Comparison of ENCODE assay signal across 11 mouse cellular contexts in the genomic region with DNA sequence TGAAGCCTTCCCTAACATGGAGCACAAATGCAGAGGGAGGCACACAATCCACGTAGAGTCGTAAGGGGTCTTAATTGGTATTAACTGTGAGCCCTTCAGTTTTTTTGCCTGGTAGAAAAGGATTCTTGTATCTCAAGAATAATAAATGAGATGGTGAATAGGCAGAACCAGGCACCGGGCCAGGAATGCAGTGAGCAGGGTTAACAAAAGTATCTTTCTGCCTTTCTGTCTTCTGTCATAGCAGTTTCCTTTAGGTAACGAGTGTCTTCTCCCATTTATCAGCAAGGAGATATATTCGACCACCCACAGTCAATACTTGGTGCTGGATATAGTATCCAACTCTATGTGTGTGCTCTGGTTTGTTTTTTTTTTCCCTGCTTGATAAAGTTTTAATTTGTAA. TPM values are rescaled to one million over a fixed set of nuclear protein-coding genes. Genes with fewer than 3 reads are reported as not detected.
A peak's percentile ranks its signal among the peaks of the same experiment; 100 is the strongest.
DNase-seq lines count a peak whose midpoint lies in the region; ATAC-seq lines count a peak whose summit lies in the region.
"Had no signal": no experiment of that assay in that cellular context is flagged by ENCODE, and none has a peak within 500 bp of the region (broad histone marks: within the 10 kb centered on the region; RNA-seq: fewer than 3 reads in every experiment).

No protein-coding gene starts in this region.

- ATAC-seq in forebrain, embryonic 13.5 days: no peak
- no peak for ATAC-seq in forebrain, embryonic 12.5 days (ENCODE audit: low FRiP score)
- ATAC-seq in kidney, embryonic 14.5 days (ENCODE audit: low FRiP score, low TSS enrichment): no peak
- ATAC-seq: CD4-positive, CD25-positive, alpha-beta regulatory T cell, adult 4 months had no signal

- H3K9me3 ChIP-seq in forebrain, embryonic 13.5 days (replicated peaks): no peaks in the 10 kb centered on the region
- H3K9me3 ChIP-seq in forebrain, embryonic 12.5 days: no peaks in the 10 kb centered on the region
- no peaks in the 10 kb centered on the region for H3K9me3 ChIP-seq in kidney, embryonic 14.5 days (ENCODE audit: control insufficient read depth, low read length)
- H3K9me3 ChIP-seq: liver, embryonic 15.5 days had no signal

- DNase-seq in kidney, postnatal 4 days: no peak
- DNase-seq in retina, postnatal 1 day: peak; percentile 39
- DNase-seq in retina, embryonic 14.5 days (ENCODE audit: low spot score): no peak
- no peak for DNase-seq in spleen, adult 12 weeks (ENCODE audit: low spot score)
- DNase-seq in spleen, adult 18-20 months: no peak
- DNase-seq: kidney, postnatal 14 days had no signal

- H3K27ac ChIP-seq in forebrain, embryonic 13.5 days: peak overlapping the region; percentile 83; the same call in 1 of the 2 replicates
- no peak overlapping the region for H3K27ac ChIP-seq in forebrain, embryonic 12.5 days
- H3K27ac ChIP-seq in kidney, embryonic 14.5 days (ENCODE audit: low read depth, low read length): 0 out of 2 replicates have a peak overlapping the region, but pooled peaks have one; percentile 85
- H3K27ac ChIP-seq: liver, embryonic 15.5 days had no signal

- 27% methylated on average over 5 of the region's 5 CpGs for WGBS in forebrain, embryonic 13.5 days
- 46% methylated on average over 5 of the region's 5 CpGs for WGBS in forebrain, embryonic 12.5 days
- 68% methylated on average over 5 of the region's 5 CpGs for WGBS in kidney, embryonic 14.5 days

- H3K27me3 ChIP-seq in forebrain, embryonic 13.5 days: no peaks in the 10 kb centered on the region
- H3K27me3 ChIP-seq in forebrain, embryonic 12.5 days: no peaks in the 10 kb centered on the region; the same call in 1 of the 2 replicates
- no peaks in the 10 kb centered on the region for H3K27me3 ChIP-seq in kidney, embryonic 14.5 days (ENCODE audit: control insufficient read depth, insufficient read depth, low read length)
- H3K27me3 ChIP-seq: liver, embryonic 15.5 days had no signal

- H3K9ac ChIP-seq in forebrain, embryonic 13.5 days: no peak overlapping the region
- no peak overlapping the region for H3K9ac ChIP-seq in forebrain, embryonic 12.5 days
- H3K9ac ChIP-seq in kidney, embryonic 14.5 days (ENCODE audit: low read depth, low read length): no peak overlapping the region
- H3K9ac ChIP-seq: liver, embryonic 15.5 days had no signal

- H3K36me3 ChIP-seq in forebrain, embryonic 13.5 days (ENCODE audit: poor library complexity, severe bottlenecking): no peaks in the 10 kb centered on the region
- no peaks in the 10 kb centered on the region for H3K36me3 ChIP-seq in forebrain, embryonic 12.5 days (replicated peaks)
- no peaks in the 10 kb centered on the region for H3K36me3 ChIP-seq in kidney, embryonic 14.5 days (ENCODE audit: control insufficient read depth, insufficient read depth, low read length)
- H3K36me3 ChIP-seq: liver, embryonic 15.5 days had no signal

- peaks cover 25% of the 10 kb centered on the region for H3K4me1 ChIP-seq in forebrain, embryonic 13.5 days
- H3K4me1 ChIP-seq in forebrain, embryonic 12.5 days: peaks cover 18% of the 10 kb centered on the region
- H3K4me1 ChIP-seq in kidney, embryonic 14.5 days (ENCODE audit: control insufficient read depth, insufficient read depth, low read length): no peaks in the 10 kb centered on the region

- peak overlapping the region; percentile 54; the same call in 1 of the 2 replicates for H3K4me2 ChIP-seq in forebrain, embryonic 13.5 days
- no peak overlapping the region for H3K4me2 ChIP-seq in forebrain, embryonic 12.5 days
- no peak overlapping the region for H3K4me2 ChIP-seq in kidney, embryonic 14.5 days (replicated peaks; ENCODE audit: low read depth, low read length)
- H3K4me2 ChIP-seq: liver, embryonic 15.5 days had no signal

- H3K4me3 ChIP-seq in forebrain, embryonic 13.5 days: no peak overlapping the region
- H3K4me3 ChIP-seq in forebrain, embryonic 12.5 days (replicated peaks): no peak overlapping the region
- no peak overlapping the region for H3K4me3 ChIP-seq in kidney, embryonic 14.5 days (ENCODE audit: low read length)
- H3K4me3 ChIP-seq: liver, embryonic 15.5 days had no signal

RNA-seq across cellular contexts. Expression of a gene that starts 40.1 kb away (rescaled TPM):
- polyA plus RNA-seq in forebrain, embryonic 13.5 days (2015; fragmentation: Nextera tagmentation; extraction: Ambion mirVana): 2.6 and 3.5 TPM in 2 replicates
- 2.9 TPM in 2 replicates for polyA plus RNA-seq in forebrain, embryonic 12.5 days (2016; fragmentation: Nextera tagmentation; extraction: Ambion mirVana)
- polyA plus RNA-seq in kidney, embryonic 14.5 days (2014; fragmentation: Nextera tagmentation; extraction: Ambion mirVana): 2.0 and 2.1 TPM in 2 replicates

RNA-seq across cellular contexts. Expression of a gene that starts 40.3 kb away (rescaled TPM):
- 6.0 and 7.1 TPM in 2 replicates for polyA plus RNA-seq in forebrain, embryonic 13.5 days (2015; fragmentation: Nextera tagmentation; extraction: Ambion mirVana)
- 5.7 and 7.0 TPM in 2 replicates for polyA plus RNA-seq in forebrain, embryonic 12.5 days (2016; fragmentation: Nextera tagmentation; extraction: Ambion mirVana)
- polyA plus RNA-seq in kidney, embryonic 14.5 days (2014; fragmentation: Nextera tagmentation; extraction: Ambion mirVana): 2.3 and 4.0 TPM in 2 replicates
